Mouse (Mus musculus): ENCODE data around the gene P2ry13. TPM values are rescaled to one million over a fixed set of nuclear protein-coding genes. Genes with fewer than 3 reads are reported as not detected.

P2ry13 gene
- polyA plus RNA-seq, 1 experiment from 2014 or later: 1.6 TPM

DNA sequence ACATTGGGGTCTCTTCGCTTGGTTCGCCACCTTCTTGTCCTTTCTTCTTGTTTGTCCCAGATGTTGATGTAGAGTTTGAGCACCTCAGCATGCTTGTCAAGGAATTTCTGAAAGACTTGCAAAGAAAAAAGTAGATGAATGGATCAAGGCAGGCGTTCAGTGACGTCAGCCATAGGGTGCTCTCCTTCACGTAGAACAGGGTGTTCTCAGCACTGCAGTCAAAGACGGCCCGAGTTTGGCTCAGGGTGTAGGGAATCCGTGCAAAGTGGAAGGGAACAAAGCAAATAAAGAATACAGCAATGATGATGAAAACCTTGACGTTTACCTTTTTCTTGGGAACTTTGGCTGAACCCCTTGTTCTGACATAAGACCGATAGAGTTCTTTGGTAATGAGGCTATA lies 6.5 kb upstream of the P2ry13 start:
- Histone ChIP-seq H3K9ac (ENCODE audit: low read length) (no peak overlapping the region), H3K36me3 (ENCODE audit: control insufficient read depth, insufficient read depth, low read length) (no peaks in the 10 kb centered on the region), H3K27ac (replicated peaks) (no peak overlapping the region), H3K9me3 (ENCODE audit: control insufficient read depth, low read length) (no peaks in the 10 kb centered on the region), H3K4me1 (replicated peaks; ENCODE audit: control insufficient read depth, insufficient read depth) (no peaks in the 10 kb centered on the region), H3K4me2 (replicated peaks; ENCODE audit: low read depth) (no peak overlapping the region), H3K4me3 (ENCODE audit: low read depth, low read length) (no peak overlapping the region), H3K27me3 (ENCODE audit: control insufficient read depth, insufficient read depth, low read length) (no peaks in the 10 kb centered on the region)
- ATAC-seq (ENCODE audit: low FRiP score, low TSS enrichment) (no peak), DNase-seq (ENCODE audit: low spot score) (no peak)
- WGBS: 83% methylated on average over 10 of the region's 10 CpGs
- no peak for TF ChIP-seq CTCF (IDR thresholded peaks at IDR 0.05; ENCODE audit: low read depth)
- no peak for TF ChIP-seq EP300 (optimal IDR thresholded peaks at IDR 0.05)

DNA sequence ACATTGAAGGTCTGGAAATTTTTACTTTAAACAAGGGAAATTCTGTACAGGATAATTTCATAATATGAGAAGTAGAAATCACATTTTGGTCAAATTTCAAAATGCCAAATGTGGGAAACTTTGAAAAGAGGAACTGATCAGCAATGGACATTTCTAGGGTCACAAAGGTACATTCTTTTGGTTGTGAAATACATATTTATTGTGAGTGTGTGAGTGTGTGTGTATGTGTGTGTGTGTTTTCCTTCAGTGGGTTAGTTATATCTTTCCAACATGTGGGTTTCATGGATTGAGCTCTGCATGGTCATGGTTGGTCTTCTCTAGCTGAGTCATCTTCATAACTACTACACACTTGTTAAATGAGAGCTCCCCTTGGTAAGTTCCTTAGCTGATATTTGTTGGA lies 1.7 kb upstream of the P2ry13 start:
- Histone ChIP-seq H3K27me3 (ENCODE audit: control insufficient read depth, insufficient read depth, low read length) (no peaks in the 10 kb centered on the region), H3K36me3 (ENCODE audit: control insufficient read depth, insufficient read depth, low read length) (no peaks in the 10 kb centered on the region), H3K9ac (ENCODE audit: low read length) (no peak overlapping the region), H3K27ac (replicated peaks) (no peak overlapping the region), H3K4me3 (ENCODE audit: low read depth, low read length) (no peak overlapping the region), H3K9me3 (ENCODE audit: control insufficient read depth, low read length) (no peaks in the 10 kb centered on the region), H3K4me2 (replicated peaks; ENCODE audit: low read depth) (no peak overlapping the region), H3K4me1 (replicated peaks; ENCODE audit: control insufficient read depth, insufficient read depth) (no peaks in the 10 kb centered on the region)
- TF ChIP-seq EP300 (optimal IDR thresholded peaks at IDR 0.05) (no peak), CTCF (IDR thresholded peaks at IDR 0.05; ENCODE audit: low read depth) (no peak)
- ATAC-seq (ENCODE audit: low FRiP score, low TSS enrichment) (no peak), DNase-seq (ENCODE audit: low spot score) (no peak)

DNA sequence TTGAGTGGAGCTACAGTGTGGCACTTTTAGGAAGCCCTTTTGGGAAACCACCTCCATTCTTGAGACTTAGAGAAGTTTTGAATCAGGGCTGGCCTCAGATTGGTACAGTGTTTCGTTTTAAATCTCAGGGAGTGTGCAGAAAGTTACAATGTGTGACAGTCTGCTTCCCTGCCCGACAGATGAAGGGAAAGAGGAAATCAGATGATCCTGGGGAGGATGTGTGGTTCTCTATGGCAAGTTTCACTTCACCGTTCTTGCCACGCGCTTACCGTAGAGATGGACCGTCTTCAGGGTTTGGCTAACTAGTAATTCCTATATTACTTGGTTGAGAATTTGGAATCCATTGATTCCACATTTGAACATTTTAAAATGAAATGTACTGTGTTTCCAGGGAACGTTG lies 1.1 kb upstream of the P2ry13 start:
- ATAC-seq (ENCODE audit: low FRiP score, low TSS enrichment): no peak
- Histone ChIP-seq H3K36me3 (ENCODE audit: control insufficient read depth, insufficient read depth, low read length) (no peaks in the 10 kb centered on the region), H3K4me2 (replicated peaks; ENCODE audit: low read depth) (no peak overlapping the region), H3K4me1 (replicated peaks; ENCODE audit: control insufficient read depth, insufficient read depth) (no peaks in the 10 kb centered on the region), H3K4me3 (ENCODE audit: low read depth, low read length) (no peak overlapping the region), H3K9ac (ENCODE audit: low read length) (no peak overlapping the region), H3K27me3 (ENCODE audit: control insufficient read depth, insufficient read depth, low read length) (no peaks in the 10 kb centered on the region), H3K9me3 (ENCODE audit: control insufficient read depth, low read length) (no peaks in the 10 kb centered on the region), H3K27ac (replicated peaks) (no peak overlapping the region)
- DNase-seq (ENCODE audit: low spot score): no peak
- WGBS: 87% methylated on average over 8 of the region's 8 CpGs
- no peak for TF ChIP-seq EP300 (optimal IDR thresholded peaks at IDR 0.05)

DNA sequence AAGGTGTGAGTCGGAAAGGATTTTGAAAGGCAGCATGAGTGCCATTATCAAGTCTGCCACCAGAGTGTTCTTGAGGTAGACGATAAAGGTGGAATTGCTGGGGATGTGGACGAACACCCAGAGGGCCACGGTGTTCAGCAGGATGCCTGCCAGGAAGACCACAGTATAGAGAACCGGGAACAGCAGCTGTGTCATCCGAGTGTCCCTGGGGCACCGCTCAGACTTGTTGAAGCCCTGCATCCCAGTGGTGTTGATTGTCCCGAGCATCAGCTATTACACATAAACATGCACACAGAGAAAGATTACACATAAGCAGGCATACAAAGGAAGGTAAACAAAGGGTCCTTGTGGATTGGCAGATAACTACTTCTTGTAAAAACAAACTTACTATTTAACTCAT lies 593 bp downstream of the P2ry13 start:
- Histone ChIP-seq H3K4me1 (replicated peaks; ENCODE audit: control insufficient read depth, insufficient read depth) (no peaks in the 10 kb centered on the region), H3K9ac (ENCODE audit: low read length) (no peak overlapping the region), H3K4me2 (replicated peaks; ENCODE audit: low read depth) (no peak overlapping the region), H3K9me3 (ENCODE audit: control insufficient read depth, low read length) (no peaks in the 10 kb centered on the region), H3K27me3 (ENCODE audit: control insufficient read depth, insufficient read depth, low read length) (no peaks in the 10 kb centered on the region), H3K36me3 (ENCODE audit: control insufficient read depth, insufficient read depth, low read length) (no peaks in the 10 kb centered on the region), H3K27ac (replicated peaks) (no peak overlapping the region), H3K4me3 (ENCODE audit: low read depth, low read length) (no peak overlapping the region)
- DNase-seq (ENCODE audit: low spot score) (no peak), ATAC-seq (ENCODE audit: low FRiP score, low TSS enrichment) (no peak)
- WGBS: 65% methylated on average over 8 of the region's 8 CpGs
- TF ChIP-seq EP300 (optimal IDR thresholded peaks at IDR 0.05) (no peak), CTCF (IDR thresholded peaks at IDR 0.05; ENCODE audit: low read depth) (no peak)

DNA sequence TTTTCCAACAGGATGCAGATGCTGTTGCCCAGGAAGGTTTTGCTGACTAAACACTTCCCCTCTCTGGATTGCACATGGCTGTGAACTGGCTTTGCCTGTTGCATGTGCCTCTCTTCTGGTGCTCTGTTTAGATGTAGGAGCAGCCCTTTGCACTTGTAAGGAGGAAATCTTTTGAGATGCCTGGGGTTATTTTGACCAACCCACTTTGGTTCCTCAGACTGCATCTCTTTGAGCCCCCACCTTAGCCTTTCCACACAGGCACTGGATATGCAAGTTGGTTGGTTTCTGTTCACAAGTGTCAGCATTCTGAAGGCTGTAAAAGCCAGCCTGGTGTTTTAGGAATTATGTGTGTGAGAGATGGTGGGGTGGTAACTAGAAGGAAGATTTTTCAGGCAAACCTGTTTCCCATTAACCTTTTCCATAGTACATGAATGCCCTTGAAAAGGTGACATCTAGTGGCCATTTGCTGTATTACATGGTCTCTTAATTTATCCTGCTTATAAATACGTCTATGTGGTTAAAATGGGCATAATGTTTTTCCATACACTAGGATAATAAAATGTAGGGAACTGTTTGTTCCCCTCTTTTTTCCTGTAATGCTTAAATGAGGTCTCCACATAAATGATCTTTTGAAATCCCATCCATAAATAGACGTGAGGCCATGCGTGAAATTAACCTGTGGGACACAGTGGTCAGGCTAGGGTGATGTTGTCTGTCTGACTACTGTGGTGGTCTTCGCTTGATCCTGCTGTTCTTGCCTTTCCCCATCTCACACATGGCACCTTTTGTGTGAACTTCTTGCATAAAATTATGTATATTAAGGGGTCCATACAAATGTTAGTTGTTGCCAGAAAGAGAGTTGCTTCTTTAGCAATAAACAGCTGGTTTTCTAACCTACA lies 1.8 kb downstream of the P2ry13 start:
- DNase-seq (ENCODE audit: low spot score) (no peak), ATAC-seq (ENCODE audit: low FRiP score, low TSS enrichment) (no peak)
- no peak overlapping the region for H3K9ac ChIP-seq (ENCODE audit: low read length)
- WGBS: 62% methylated on average over 4 of the region's 4 CpGs
- H3K27ac ChIP-seq (replicated peaks): no peak overlapping the region
- H3K4me3 ChIP-seq (ENCODE audit: low read depth, low read length): no peak overlapping the region
- no peak overlapping the region for H3K4me2 ChIP-seq (replicated peaks; ENCODE audit: low read depth)
- no peak for TF ChIP-seq EP300 (optimal IDR thresholded peaks at IDR 0.05)
- peak; percentile 93 for TF ChIP-seq CTCF (IDR thresholded peaks at IDR 0.05; ENCODE audit: low read depth)
- no peaks in the 10 kb centered on the region for H3K27me3 ChIP-seq (ENCODE audit: control insufficient read depth, insufficient read depth, low read length)
- no peaks in the 10 kb centered on the region for H3K9me3 ChIP-seq (ENCODE audit: control insufficient read depth, low read length)
- H3K36me3 ChIP-seq (ENCODE audit: control insufficient read depth, insufficient read depth, low read length): no peaks in the 10 kb centered on the region
- no peaks in the 10 kb centered on the region for H3K4me1 ChIP-seq (replicated peaks; ENCODE audit: control insufficient read depth, insufficient read depth)

DNA sequence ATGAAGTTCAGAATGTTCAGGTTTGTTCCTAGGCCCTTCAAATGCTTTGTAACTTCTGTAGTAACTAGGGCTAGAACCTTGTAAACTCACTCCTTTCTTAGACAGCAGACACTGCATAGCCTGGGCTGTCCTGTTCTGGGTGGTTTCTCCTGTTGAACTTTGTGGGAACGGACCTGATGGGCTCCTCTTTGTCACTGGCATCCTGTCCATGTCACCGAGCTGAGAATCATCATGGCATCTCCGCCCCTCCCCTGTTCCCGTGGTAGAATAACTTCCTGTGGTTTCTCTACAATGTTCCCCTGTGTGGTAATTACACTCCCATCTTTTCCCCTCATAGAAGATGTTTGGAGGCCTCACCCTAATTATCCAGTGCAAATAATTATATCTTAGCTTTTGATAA lies 4.7 kb downstream of the P2ry13 start:
- Histone ChIP-seq H3K4me3 (ENCODE audit: low read depth, low read length) (no peak overlapping the region), H3K27me3 (ENCODE audit: control insufficient read depth, insufficient read depth, low read length) (no peaks in the 10 kb centered on the region), H3K27ac (replicated peaks) (no peak overlapping the region), H3K9me3 (ENCODE audit: control insufficient read depth, low read length) (no peaks in the 10 kb centered on the region), H3K9ac (ENCODE audit: low read length) (no peak overlapping the region), H3K4me2 (replicated peaks; ENCODE audit: low read depth) (no peak overlapping the region), H3K4me1 (replicated peaks; ENCODE audit: control insufficient read depth, insufficient read depth) (no peaks in the 10 kb centered on the region), H3K36me3 (ENCODE audit: control insufficient read depth, insufficient read depth, low read length) (no peaks in the 10 kb centered on the region)
- ATAC-seq (ENCODE audit: low FRiP score, low TSS enrichment): no peak
- no peak for TF ChIP-seq CTCF (IDR thresholded peaks at IDR 0.05; ENCODE audit: low read depth)
- no peak for TF ChIP-seq EP300 (optimal IDR thresholded peaks at IDR 0.05)
- WGBS: 79% methylated on average over 4 of the region's 4 CpGs
- DNase-seq (ENCODE audit: low spot score): no peak

All from stomach, postnatal 0 days (tissue).